Mouse (Mus musculus): ENCODE measurements around the gene Zfp536. TPM values are rescaled to one million over a fixed set of nuclear protein-coding genes. Genes with fewer than 3 reads are reported as not detected.

Gene Zfp536
- polyA plus RNA-seq, 1 experiment from 2014 or later, result 2.0 TPM

- no peaks in the 10 kb centered on the region for H3K36me3 ChIP-seq
- no peaks in the 10 kb centered on the region for H3K9me3 ChIP-seq
- H3K4me1 ChIP-seq, result peaks cover 18% of the 10 kb centered on the region
- peaks cover 63% of the 10 kb centered on the region for H3K27me3 ChIP-seq (ENCODE audit: insufficient read depth, poor library complexity, severe bottlenecking)
- peak overlapping the region; percentile 74; the same call in 1 of the 2 replicates for H3K4me3 ChIP-seq
- 23% methylated on average over 5 of the region's 5 CpGs for WGBS
- no peak for DNase-seq (ENCODE audit: low spot score)
- no peak overlapping the region for H3K27ac ChIP-seq
These were observed 465 bp upstream of the Zfp536 start for GRCm38 (mm10) chr7:37773906-37774305.

GRCm38 (mm10) chr7:37772376-37773311 lies 797 bp downstream of the Zfp536 start:
- Histone ChIP-seq H3K4me1 (peaks cover 20% of the 10 kb centered on the region), H3K27me3 (ENCODE audit: insufficient read depth, poor library complexity, severe bottlenecking) (peaks cover 69% of the 10 kb centered on the region), H3K36me3 (no peaks in the 10 kb centered on the region), H3K4me3 (peak overlapping the region; percentile 74), H3K9me3 (no peaks in the 10 kb centered on the region), H3K27ac (peak overlapping the region; percentile 86; the same call in 1 of the 2 replicates)
- under 1% methylated on average over 46 of the region's 46 CpGs for WGBS
- no peak for DNase-seq (ENCODE audit: low spot score)

GRCm38 (mm10) chr7:37771491-37772375 lies 1.7 kb downstream of the Zfp536 start:
- H3K36me3 ChIP-seq, result no peaks in the 10 kb centered on the region
- DNase-seq (ENCODE audit: low spot score), result no peak
- H3K27me3 ChIP-seq (ENCODE audit: insufficient read depth, poor library complexity, severe bottlenecking), result peaks cover 69% of the 10 kb centered on the region
- WGBS, result under 1% methylated on average over 75 of the region's 75 CpGs
- H3K4me1 ChIP-seq, result peaks cover 20% of the 10 kb centered on the region
- peak overlapping the region; percentile 86 for H3K27ac ChIP-seq
- H3K9me3 ChIP-seq, result no peaks in the 10 kb centered on the region
- peak overlapping the region; percentile 74 for H3K4me3 ChIP-seq

GRCm38 (mm10) chr7:37770400-37771050 lies 2.9 kb downstream of the Zfp536 start:
- Histone ChIP-seq H3K27ac (peak overlapping the region; percentile 74), H3K36me3 (no peaks in the 10 kb centered on the region), H3K9me3 (no peaks in the 10 kb centered on the region), H3K4me1 (peaks cover 20% of the 10 kb centered on the region), H3K27me3 (ENCODE audit: insufficient read depth, poor library complexity, severe bottlenecking) (peaks cover 71% of the 10 kb centered on the region), H3K4me3 (peak overlapping the region; percentile 74)
- DNase-seq (ENCODE audit: low spot score), result peak; percentile 90
- under 1% methylated on average over 57 of the region's 57 CpGs for WGBS

GRCm38 (mm10) chr7:37769526-37770399 lies 3.7 kb downstream of the Zfp536 start:
- H3K9me3 ChIP-seq, result no peaks in the 10 kb centered on the region
- no peak for DNase-seq (ENCODE audit: low spot score)
- peak overlapping the region; percentile 74 for H3K27ac ChIP-seq
- H3K27me3 ChIP-seq (ENCODE audit: insufficient read depth, poor library complexity, severe bottlenecking), result peaks cover 71% of the 10 kb centered on the region
- H3K4me3 ChIP-seq, result peak overlapping the region; percentile 74
- H3K4me1 ChIP-seq, result peaks cover 20% of the 10 kb centered on the region
- WGBS, result under 1% methylated on average over 51 of the region's 53 CpGs
- no peaks in the 10 kb centered on the region for H3K36me3 ChIP-seq

GRCm38 (mm10) chr7:37769004-37769403 lies 4.4 kb downstream of the Zfp536 start:
- Histone ChIP-seq H3K4me1 (peaks cover 20% of the 10 kb centered on the region), H3K9me3 (no peaks in the 10 kb centered on the region), H3K27me3 (ENCODE audit: insufficient read depth, poor library complexity, severe bottlenecking) (peaks cover 69% of the 10 kb centered on the region), H3K4me3 (peak overlapping the region; percentile 74), H3K27ac (peak overlapping the region; percentile 29; the same call in 1 of the 2 replicates), H3K36me3 (no peaks in the 10 kb centered on the region)
- DNase-seq (ENCODE audit: low spot score), result no peak
- under 1% methylated on average over 28 of the region's 28 CpGs for WGBS

- no peaks in the 10 kb centered on the region for H3K36me3 ChIP-seq
- H3K9me3 ChIP-seq, result no peaks in the 10 kb centered on the region
- H3K27ac ChIP-seq, result no peak overlapping the region
- WGBS, result 4% methylated on average over 10 of the region's 10 CpGs
- peaks cover 20% of the 10 kb centered on the region for H3K4me1 ChIP-seq
- no peak for DNase-seq (ENCODE audit: low spot score)
- peak overlapping the region; percentile 74 for H3K4me3 ChIP-seq
- peaks cover 67% of the 10 kb centered on the region for H3K27me3 ChIP-seq (ENCODE audit: insufficient read depth, poor library complexity, severe bottlenecking)
These were observed 5.0 kb downstream of the Zfp536 start for GRCm38 (mm10) chr7:37768310-37768940.

GRCm38 (mm10) chr7:37758886-37759285 lies 14.6 kb downstream of the Zfp536 start:
- Histone ChIP-seq H3K36me3 (no peaks in the 10 kb centered on the region), H3K4me3 (no peak overlapping the region), H3K27me3 (ENCODE audit: insufficient read depth, poor library complexity, severe bottlenecking) (0 out of 2 replicates have a peak, but pooled peaks cover 14% of the 10 kb centered on the region), H3K9me3 (no peaks in the 10 kb centered on the region), H3K27ac (no peak overlapping the region), H3K4me1 (no peaks in the 10 kb centered on the region)
- no peak for DNase-seq (ENCODE audit: low spot score)
- WGBS, result 85% methylated on average over 5 of the region's 5 CpGs

- H3K27ac ChIP-seq, result no peak overlapping the region
- no peaks in the 10 kb centered on the region for H3K9me3 ChIP-seq
- H3K4me1 ChIP-seq, result no peaks in the 10 kb centered on the region
- H3K36me3 ChIP-seq, result no peaks in the 10 kb centered on the region
- no peak for DNase-seq (ENCODE audit: low spot score)
- H3K4me3 ChIP-seq, result no peak overlapping the region
- peaks cover 3% of the 10 kb centered on the region; the same call in 1 of the 2 replicates for H3K27me3 ChIP-seq (ENCODE audit: insufficient read depth, poor library complexity, severe bottlenecking)
- WGBS, result 79% methylated on average over 1 of the region's 1 CpGs
These were observed 20.4 kb downstream of the Zfp536 start for GRCm38 (mm10) chr7:37753024-37753423.

- Histone ChIP-seq H3K27me3 (ENCODE audit: insufficient read depth, poor library complexity, severe bottlenecking) (peaks cover 13% of the 10 kb centered on the region; the same call in 1 of the 2 replicates), H3K27ac (no peak overlapping the region)
- WGBS, result 24% methylated on average over 13 of the region's 13 CpGs
These were observed 27.2 kb downstream of the Zfp536 start for GRCm38 (mm10) chr7:37746133-37746761.

GRCm38 (mm10) chr7:37743350-37743749 lies 30.1 kb downstream of the Zfp536 start:
- no peak for DNase-seq (ENCODE audit: low spot score)
- Histone ChIP-seq H3K27ac (no peak overlapping the region), H3K9me3 (no peaks in the 10 kb centered on the region), H3K4me3 (no peak overlapping the region), H3K36me3 (no peaks in the 10 kb centered on the region), H3K27me3 (ENCODE audit: insufficient read depth, poor library complexity, severe bottlenecking) (peaks cover 27% of the 10 kb centered on the region; the same call in 1 of the 2 replicates), H3K4me1 (peaks cover 14% of the 10 kb centered on the region)
- WGBS, result 50% methylated on average over 8 of the region's 8 CpGs

More at GRCm38 (mm10) chr7:37746133-37746761, 27.2 kb downstream of the Zfp536 start:
- Histone ChIP-seq H3K4me1 (peaks cover 14% of the 10 kb centered on the region), H3K36me3 (no peaks in the 10 kb centered on the region), H3K9me3 (no peaks in the 10 kb centered on the region), H3K4me3 (peak overlapping the region; percentile 15; the same call in 1 of the 2 replicates)
- no peak for DNase-seq (ENCODE audit: low spot score)

Data from heart, embryonic 10.5 days (tissue).